Mouse (Mus musculus): ENCODE data around the gene Fam133b.

The Fam133b gene

DNA sequence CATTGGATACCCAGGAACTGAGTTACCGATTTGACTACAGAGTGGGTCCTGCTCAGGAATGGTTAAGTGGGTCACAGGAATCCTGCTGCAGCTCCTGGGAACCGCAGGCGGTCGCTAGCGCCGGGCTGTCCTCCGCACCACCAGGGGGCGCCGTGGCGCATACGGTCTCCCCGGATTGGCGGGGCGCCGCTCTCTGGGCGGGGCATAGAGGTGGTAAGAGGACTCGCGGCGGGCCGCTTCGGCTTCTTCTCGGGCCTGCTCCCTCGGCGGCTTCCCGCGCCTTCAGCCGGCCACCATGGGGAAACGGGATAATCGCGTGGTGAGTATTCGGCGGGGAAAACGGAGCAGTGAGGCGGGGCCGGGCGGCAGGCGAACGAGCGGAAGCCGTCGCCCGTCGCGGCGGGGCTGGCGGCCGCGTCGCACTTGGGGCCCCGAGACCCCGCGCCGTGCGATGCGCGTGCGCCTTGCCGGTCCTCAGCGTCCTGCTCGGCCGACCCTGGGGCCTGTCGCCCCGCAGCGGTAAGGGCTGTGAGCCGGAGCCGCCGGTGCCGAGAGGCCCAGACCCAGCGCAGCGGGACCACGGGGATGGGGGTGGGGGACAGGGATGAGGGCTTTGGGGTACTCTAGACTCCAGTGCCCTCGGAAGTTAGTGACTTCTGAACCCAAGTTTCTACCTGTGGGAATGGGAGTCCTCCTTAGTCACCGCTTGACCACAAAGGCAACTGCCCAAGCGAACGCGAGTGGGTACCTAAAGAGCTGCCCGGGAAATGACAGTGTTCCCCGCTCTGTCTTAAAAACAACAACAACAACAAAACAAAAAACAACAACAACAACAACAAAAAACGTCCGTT is at the start of gene Fam133b:
TSS of gene Fam133b (plus strand) at position 205 of the 851 bp plus-strand sequence.
- peak; percentile 80 for DNase-seq (ENCODE audit: low read depth, low spot score)

DNA sequence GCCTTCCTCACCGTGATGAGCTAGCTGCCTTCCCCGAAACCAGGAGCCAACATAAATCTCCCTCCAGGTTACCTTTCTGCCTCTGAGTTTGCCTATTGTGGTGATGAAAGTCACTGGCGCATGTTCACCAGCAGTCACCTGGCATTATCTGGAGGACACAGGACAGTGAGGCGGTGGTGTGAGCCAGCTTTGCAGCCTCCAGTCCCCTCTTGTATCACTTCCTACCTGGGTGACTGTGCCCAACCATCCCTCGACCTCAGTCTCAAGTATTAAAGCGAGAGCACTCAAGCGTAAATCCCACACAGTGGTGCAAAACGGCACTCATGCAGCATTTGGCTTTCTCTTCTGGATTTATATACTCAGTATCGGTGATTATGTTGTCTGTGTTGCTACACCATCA is 49.7 kb upstream of the Fam133b start:
- no peak for DNase-seq (ENCODE audit: low read depth, low spot score)

DNA sequence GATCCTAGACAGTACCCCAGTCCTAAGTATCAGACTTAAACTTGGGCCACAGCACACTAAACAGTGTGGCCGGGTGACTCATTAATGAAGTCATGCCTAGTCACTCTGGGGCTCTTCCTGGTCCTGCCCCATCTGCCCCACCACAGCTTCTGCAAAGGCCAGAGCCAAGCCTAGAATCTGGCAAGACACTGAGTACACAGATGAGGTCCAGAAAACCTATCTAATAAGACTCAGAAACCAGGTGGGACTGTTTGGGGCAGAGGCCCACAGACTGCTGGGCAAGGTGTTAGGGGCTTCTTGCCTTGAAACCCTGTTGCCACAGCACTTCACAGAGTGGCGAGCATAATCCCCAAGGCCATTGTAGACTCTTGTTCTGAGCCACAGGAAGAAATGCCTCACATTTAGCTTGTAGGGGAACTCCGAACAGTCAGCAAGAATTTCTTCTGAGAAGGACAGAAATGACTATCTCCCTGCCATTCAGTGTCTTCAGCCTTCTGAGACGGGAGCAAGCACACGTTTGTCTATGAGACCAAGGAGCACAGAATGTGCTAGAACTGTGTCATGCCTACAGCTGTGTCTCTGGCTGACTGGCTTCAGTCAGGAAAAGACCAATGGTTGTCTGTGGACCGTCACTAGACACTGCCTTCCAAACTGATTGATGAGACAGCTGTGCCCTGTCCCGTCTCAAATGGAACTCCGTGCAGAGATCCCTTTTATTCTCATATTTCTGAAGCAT is 49.0 kb upstream of the Fam133b start:
- DNase-seq (ENCODE audit: low read depth, low spot score): no peak

DNA sequence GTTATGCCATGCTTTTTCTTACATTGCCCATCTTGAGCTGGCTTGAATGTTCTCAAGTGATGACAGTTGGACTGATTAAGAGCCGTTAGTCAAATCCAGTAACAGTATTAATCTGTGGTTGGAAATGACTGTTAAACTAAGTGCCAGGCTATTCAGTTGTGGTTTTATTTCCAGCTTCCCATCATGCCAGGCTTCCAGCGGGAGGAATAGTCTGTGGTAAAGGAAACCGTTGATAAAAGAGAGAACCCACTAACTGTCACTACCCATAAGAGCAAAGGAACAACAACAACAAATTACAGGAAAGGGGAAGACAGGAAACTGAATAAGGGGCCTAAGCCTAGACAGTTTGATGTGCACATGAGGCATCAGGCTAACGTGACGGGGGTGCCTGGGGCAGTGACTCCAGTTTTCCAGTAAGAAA is 46.1 kb upstream of the Fam133b start:
- no peak for DNase-seq (ENCODE audit: low read depth, low spot score)

DNA sequence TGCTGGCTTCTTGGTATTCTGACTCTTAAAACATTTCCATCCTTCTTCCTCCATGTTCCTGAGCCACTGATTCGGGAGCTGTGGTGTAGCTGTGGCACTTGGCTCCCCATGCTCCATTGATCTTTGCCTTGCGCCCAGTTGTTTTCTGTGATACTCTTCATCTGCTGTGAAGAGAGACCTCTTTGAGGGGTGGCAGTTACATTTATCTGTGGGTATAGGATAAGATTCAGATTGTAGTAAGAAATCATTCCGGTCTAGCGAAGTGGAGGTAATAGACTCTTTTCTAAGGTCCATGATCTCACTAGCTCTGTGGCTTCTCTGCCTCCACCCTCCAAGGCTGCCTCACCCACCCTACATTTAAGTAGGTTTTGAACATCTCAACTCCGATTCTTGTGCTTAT is 43.3 kb upstream of the Fam133b start:
- DNase-seq (ENCODE audit: low read depth, low spot score): no peak

DNA sequence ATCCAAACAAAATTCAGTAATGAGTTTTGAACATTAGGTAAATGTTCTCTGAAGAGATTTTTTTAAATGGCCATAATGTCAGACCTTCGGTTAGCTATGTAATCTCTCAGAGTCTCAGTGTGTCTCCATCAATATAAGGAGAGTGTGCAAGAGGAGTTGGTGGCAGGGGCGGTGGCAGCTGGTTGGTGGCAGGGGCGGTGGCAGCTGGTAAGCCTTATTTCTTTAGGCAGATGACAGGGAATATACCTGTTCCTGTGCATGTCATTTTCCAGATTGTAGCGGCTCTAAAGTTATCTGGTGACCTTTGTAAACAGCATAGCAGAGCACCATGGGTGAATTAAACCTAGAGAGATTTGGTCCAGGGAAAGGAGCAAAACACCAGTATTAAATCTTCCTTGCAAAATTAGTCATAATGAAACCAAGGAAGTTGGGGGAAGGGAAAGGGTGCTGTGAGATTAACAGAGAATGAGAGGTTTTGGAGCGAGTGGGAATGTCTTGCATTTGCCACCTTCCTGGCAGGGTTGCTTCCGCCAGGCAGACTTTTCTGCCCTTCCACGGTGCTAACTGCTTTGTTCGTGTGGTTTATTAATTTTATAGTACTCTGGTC is 42.6 kb upstream of the Fam133b start:
- no peak for DNase-seq (ENCODE audit: low read depth, low spot score)

DNA sequence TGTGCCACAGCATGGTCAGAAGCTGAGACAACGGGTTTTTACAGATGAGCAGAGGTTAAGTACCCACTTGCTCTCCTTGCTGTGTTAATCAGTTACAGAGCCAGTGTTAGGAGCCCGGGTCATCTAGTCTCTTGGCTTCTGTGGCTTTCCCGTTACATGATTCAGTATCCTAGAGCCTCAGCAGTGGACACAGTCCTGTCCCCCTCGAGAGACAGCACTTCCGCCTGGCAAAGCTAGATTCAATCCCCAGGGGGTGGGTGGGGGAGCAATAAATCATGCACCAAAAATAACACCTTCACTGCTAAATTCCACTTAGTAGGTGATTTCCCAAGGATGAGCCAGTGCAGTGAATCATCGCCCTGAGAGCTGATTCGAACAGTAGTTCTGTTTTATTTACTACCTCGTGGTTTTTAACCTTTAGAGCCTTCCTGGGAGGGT is 42.0 kb upstream of the Fam133b start:
- DNase-seq (ENCODE audit: low read depth, low spot score): no peak

DNA sequence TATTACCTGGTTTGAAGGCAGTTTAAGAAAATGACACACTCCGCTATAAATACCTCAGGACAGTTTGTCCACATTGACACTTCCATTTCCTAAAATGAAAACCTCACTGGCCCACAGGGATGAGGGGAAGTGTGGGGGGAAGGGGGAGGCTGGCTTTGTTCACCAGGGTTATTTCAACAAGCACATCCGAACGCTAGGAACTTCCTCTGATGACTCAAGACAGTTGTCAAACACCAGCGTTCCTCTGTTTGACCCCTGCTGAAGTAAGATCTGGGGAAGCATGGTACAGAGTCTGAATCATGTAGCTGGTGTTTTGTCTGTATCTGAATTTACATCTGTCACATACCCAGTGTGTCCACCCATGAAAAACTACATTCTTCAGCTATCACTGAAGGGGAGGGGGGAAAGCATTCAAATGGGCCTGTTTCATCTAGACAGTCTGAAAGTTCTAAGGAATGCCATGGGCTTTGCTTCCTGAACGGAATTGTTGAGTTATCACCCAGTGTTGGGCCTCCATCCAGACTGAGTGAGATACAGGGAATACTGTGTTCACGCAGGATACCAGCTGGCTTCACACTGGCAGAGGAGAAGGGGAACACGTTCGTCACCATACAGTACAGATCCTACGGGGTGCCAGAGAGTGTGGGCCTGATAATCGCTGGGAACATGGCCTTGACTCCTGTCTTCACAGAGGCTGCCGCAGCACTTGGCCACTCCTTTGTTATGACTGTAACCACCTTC is 40.9 kb upstream of the Fam133b start:
- no peak for DNase-seq (ENCODE audit: low read depth, low spot score)

DNA sequence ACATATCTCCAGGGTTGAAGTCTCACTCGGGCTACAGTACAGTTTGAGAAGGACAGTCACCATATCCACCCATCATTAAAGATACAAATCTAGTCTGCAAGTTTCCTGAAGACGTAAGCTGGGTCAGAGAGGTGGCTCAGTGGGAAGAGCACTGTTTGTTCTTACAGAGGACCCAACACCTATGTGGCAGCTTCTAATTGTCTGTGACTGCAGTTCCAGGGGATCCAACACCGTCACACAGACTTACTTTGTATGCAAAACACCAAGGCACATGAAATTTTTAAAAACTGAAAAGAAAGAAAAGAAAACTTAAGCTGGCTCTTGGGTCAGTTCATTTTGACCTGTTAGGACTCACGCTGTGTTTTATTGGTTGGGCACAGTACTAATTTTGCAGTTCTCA is 40.3 kb upstream of the Fam133b start:
- no peak for DNase-seq (ENCODE audit: low read depth, low spot score)

DNA sequence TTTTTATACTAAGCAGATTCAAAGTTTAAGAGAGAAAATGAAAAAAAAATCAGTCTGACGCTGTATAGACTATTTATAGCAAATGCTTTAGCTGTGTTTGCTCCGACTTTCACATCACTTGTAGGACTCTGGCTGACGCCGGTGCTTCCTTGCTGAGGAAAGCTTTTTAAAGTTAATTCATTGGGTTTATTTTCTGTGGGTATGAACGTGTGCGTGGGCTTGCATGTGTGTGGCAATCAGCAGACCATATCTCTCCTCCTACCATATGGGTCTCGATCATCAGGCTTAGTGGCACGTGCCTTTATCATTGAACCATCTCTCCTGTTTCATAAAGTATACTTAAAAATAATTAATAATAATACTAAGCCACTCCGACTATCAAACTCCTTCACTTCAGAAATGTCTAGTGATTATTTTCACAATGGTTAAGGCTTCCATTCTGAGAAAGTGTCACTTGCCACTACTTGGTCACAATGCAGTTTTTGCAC is 39.8 kb upstream of the Fam133b start:
- DNase-seq (ENCODE audit: low read depth, low spot score): no peak

DNA sequence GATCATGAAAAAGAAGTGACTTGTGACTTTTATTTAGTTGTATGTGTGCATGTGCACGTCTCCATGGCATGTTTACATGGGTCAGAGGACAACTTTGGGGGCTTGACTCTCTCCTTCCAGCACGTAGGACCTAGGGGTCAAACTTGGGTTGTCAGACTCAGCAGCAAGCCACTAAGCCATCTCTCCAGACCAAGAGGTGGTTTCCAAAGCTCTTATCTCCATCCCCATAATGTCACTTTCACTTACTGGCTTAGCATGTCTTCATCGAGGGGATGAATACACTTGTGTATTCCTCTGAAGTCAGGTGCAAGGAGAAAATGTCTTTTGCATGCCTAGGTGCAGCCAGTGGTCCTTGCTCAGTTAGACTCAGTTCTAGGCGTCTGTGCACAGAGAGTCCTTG is 39.2 kb upstream of the Fam133b start:
- DNase-seq (ENCODE audit: low read depth, low spot score): no peak

DNA sequence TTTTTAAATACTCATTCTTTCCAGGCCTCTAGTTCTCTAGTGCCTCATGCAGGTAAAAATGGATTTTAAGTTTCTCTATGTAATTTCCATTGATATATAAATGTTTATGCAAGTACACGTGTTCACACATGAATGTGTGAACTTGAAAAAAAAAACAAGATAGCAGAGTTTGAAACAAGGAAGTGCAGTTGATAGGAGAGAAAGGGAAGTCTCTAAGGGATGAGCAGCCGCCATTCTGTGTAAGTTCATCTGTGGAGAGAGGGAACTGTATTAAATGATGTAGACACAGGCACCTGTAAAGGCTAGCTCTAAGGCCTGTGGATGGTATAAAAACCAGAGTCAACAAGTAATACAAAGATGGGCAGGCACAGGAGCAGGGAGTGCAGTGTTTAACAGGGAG is 38.1 kb upstream of the Fam133b start:
- DNase-seq (ENCODE audit: low read depth, low spot score): no peak

DNA sequence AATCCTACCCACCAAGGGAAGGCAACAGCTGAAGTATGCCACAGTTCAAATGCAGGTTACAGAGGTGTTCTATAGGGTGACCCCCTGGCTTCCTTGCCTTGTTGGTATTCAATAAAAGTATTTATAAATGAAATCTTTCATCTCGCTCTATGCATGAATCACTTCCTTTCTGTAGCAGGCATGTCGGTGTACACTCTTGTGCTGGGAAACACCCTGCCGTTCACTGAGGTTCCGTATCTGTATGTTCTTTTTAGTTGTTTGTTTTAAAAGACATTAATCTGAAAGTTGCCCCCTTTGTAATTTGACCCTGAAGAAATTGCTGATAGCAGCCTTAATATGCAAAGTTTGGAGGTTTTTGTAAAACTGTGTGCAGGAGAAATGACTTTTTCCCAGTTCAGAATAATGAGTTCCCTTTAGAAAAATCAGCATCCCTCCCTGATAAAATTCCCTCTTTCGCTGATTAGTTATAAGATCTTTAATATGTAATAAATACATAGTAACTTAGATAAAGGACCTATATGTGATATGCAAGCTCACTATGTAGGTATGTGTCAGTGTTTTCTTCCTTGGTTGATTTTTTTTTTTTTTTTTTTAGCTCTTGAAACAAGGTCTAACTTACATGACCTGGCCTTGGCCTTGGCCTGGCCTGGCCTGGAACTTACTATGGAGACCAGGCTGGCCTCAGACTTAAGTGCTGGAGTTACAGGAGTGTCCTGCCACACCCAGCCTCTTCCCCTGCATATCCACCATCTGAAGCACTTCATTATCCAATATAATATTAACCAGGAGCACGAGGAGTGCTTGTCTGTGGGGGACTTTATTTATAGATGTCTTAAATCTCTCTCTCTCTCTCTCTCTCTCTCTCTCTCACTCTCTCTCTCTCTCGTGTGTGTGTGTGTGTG is 34.9 kb upstream of the Fam133b start:
- no peak for DNase-seq (ENCODE audit: low read depth, low spot score)

DNA sequence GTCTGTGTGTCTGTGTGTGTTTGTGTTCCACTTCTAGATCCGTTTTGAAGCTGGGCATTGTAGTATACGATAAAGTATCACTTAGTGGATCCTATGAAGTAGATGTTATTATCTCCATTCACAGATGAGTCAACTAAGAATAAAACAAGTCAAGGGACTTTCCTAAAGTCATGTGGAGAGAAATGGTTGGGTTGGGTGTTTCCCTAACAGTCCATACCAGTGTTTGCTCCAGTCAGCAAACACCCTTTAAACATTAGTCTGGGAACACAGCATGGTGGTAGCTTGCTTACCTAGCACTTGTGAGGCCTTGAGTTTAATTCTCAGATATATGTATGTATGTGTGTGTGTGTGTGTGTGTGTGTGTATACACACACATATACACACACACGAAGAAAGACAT is 34.1 kb upstream of the Fam133b start:
- no peak for DNase-seq (ENCODE audit: low read depth, low spot score)

DNA sequence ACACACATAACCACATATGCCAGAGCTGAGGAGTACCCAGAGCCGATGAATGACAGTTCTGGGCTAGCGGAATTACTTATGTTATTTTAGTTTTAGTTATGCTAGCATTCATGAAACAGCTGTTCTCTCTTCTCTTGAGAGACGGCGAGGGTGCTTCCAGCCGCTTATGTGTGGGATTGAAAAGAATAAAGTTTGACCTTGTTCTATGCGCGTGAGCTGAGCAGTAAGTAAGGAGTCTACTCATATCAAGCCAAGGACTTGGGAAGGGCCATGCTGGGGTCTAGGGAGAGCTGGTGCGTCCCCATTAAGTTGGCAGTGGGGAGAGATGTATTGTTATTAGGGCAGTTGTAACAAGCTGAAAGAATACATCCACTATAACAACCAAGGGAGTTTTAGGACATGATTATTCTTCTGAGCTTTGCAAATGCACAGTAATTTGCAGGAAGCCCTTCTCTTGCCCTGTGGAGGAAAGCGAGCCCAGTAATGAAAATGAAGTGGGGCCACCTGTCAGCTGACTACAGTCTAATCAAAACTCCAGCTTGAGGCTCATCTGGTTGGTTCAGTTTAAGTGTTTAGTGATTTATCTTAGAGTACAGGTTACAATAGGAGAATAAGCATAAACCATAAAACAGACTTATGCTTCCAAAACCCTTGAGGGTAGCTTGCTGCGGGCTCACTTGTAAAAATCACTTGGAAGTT is 32.4 kb upstream of the Fam133b start:
- DNase-seq (ENCODE audit: low read depth, low spot score): no peak

DNA sequence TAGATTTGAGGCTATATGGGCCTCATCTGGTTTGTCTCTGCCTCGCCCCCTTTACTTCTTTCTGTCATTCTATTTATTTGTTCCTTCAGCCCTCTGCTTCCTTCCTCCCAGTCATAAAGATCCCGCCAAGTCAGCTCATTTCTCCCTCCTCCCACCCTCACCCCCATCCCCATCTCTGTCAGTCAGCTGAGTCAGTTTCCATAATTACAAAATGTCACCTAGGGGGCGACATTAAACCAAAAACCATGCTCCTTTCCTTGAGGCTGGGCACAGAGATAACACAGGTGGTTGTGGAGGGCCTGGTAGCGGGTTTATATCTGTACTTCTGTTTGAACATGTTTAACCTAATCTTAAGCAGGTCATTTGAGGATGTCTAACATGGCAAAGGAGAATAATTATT is 31.0 kb upstream of the Fam133b start:
- DNase-seq (ENCODE audit: low read depth, low spot score): no peak

DNA sequence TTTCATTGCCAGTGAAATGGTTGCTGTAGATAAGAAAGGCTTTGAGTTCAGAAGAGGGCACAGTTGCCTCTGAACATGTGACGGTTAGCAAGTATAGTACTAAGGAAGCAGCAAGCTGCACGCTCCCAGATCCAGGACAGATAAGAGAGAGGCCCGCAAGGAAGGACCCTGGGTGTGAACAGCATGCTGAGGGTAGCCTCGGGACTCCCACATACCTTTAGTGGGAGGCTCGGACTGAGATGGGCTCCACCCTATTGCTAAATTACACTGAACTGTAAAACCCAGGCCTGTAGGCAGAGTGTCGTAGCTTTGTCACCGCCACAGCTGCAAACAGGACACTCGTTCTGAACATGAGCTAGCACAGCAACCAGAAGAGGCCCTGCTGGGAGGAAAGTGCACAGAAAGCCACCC is 28.7 kb upstream of the Fam133b start:
- DNase-seq (ENCODE audit: low read depth, low spot score): no peak

DNA sequence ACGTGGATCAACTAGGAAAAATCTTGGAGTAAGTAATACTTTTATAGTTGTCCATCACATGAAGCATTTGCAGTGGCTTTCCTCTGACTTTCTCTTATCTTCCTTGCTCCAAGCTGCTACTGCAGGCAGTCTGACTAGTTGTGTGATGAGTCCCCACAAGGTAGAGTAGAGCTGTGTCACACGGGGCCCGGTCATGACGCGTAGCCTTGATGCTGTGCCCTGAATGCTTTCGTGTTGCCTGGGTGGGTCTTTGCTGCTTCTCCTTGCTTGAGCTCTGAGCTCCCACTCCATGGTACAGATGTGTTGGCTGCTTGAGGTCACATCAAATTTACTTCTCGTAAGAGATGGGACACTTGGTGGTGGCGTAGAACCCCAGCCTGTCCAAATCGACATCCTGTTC is 28.2 kb upstream of the Fam133b start:
- DNase-seq (ENCODE audit: low read depth, low spot score): no peak

DNA sequence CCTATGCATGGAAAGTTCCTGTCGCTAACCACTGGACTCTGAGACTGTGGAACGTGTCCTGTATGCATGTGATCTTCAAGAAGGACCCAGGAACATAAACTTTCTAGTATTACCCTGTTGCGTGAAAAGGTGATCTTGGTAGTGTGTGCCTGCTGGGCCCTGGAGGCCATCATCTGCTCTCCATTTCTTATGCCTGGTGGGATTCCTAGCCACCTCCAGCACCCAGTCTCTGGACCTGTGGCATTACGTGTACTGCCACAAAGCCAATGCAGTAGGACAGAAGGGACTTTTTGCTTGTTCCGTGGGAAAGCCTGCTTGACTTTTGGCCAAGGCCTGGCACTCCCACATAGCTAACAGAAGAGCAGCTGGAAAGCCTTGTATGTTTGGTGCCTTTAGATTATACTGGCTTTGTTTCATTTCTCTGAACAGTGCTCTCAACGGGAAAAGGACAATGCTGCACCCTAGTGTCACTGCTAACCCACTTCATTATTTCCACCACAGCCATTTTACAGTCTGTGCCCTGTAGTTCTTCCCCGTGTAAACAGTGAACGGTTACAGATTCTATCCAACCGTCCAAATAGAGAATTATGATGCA is 27.1 kb upstream of the Fam133b start:
- peak; percentile 15 for DNase-seq (ENCODE audit: low read depth, low spot score)
